Mouse (Mus musculus) hindbrain, embryonic 12.5 days (tissue): ENCODE results near the gene Rnf8. TPM values are rescaled to one million over a fixed set of nuclear protein-coding genes. Genes with fewer than 3 reads are reported as not detected.
A peak's percentile ranks its signal among the peaks of the same experiment; 100 is the strongest.
"Not testable (repeated sequence)": the region's sequence is repeated elsewhere in the genome, so short reads cannot be mapped to it uniquely, and the experiment has no call there.

Source experiments
- ATAC-seq: fragments of 200-750 bp; cut with Nextera tagmentation; 2 replicates; pipeline ENCODE4 v1.8.0; 2017; ENCODE audit warnings: moderate TSS enrichment; ENCODE audit not compliant: low FRiP score
- H3K27ac ChIP-seq: fragments of 300-500 bp; sonication (generic); 2 replicates; pipeline ENCODE4 v1.5.1; 2016; ENCODE audit warnings: mild to moderate bottlenecking
- H3K27me3 ChIP-seq: fragments of 300-500 bp; sonication (generic); 2 replicates; pipeline ENCODE4 v1.6.1; 2016; ENCODE audit warnings: mild to moderate bottlenecking
- H3K36me3 ChIP-seq: fragments of 300-500 bp; sonication (generic); 2 replicates; pipeline ENCODE4 v1.6.1; 2016; ENCODE audit warnings: mild to moderate bottlenecking
- H3K4me1 ChIP-seq: fragments of 300-500 bp; sonication (generic); 2 replicates; pipeline ENCODE4 v1.6.1; 2016
- H3K4me2 ChIP-seq: fragments of 300-500 bp; sonication (generic); replicated peaks from 2 replicates; pipeline ENCODE4 v1.6.1; 2016; ENCODE audit warnings: mild to moderate bottlenecking
- H3K4me3 ChIP-seq: fragments of 300-500 bp; sonication (generic); 2 replicates; pipeline ENCODE4 v1.5.1; 2016; ENCODE audit warnings: mild to moderate bottlenecking
- H3K9ac ChIP-seq: fragments of 300-500 bp; sonication (generic); 2 replicates; pipeline ENCODE4 v1.6.1; 2016; ENCODE audit warnings: mild to moderate bottlenecking, moderate library complexity
- H3K9me3 ChIP-seq: fragments of 300-500 bp; sonication (generic); replicated peaks from 2 replicates; pipeline ENCODE4 v1.6.1; 2016; ENCODE audit warnings: mild to moderate bottlenecking
- WGBS: fragments of 180-500 bp; shearing (Covaris S2); methylation state at CpG from one replicate; pipeline ENCODE4 v1.1.7; 2016; 5-methylcytosine and 5-hydroxymethylcytosine counted together
- polyA plus RNA-seq: library from polyadenylated mRNA; unstranded; fragments of >200 nt; fragmentation: Nextera tagmentation; extraction: Ambion mirVana; gene quantifications from 2 replicates; pipeline ENCODE4 v1.2.1, GENCODE M21; 2016

The Rnf8 gene
- polyA plus RNA-seq, 1 experiment from 2014 or later: 100 TPM

DNA sequence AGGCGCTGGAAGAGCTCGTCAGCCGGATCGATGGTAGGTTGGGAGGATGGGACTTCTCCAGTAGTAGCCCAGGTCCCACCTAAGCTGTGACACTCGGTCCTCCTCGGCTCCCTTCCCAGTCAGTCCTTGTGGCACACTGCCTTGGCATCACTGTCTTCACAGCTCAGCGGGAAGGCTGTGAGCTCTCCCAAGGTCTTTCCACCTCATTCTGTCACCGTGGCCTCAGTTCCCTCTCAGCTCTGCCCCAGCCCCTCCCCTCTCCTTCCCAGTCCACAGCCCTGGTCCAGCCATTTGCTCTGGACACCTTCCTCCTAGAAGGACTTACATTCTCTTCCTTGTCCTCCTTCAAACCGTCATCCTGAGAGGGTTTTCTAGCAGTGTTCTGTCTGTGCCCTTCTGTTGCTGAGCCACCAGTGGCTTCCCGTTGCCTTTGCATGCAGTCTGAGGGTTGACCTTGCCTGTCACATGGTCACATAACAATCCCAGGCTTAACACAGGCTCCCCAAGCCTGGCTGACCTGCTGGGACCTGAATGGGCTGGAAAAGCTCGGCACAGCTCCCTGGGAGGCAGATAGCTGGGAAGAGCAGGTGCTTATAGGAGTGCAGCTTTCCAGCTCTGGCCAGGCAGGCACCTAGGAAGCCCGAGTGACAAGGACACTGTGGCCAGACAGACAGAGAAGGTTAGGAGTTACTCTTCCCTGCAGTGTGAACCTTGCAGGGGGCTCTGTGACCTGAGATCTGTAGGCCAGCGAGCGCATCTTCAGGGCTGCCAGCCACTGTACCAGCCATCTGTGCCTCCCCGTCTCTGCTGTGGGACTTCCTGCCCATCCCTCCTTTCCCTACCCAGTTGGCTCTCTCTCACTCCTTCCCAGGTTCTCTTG is 18.5 kb upstream of the Rnf8 start:
- Histone ChIP-seq H3K27ac (peak overlapping the region; percentile 12; the same call in 1 of the 2 replicates), H3K4me3 (no peak overlapping the region), H3K4me1 (peaks cover 18% of the 10 kb centered on the region), H3K9me3 (no peaks in the 10 kb centered on the region), H3K27me3 (no peaks in the 10 kb centered on the region), H3K4me2 (no peak overlapping the region), H3K36me3 (peaks cover 60% of the 10 kb centered on the region), H3K9ac (0 out of 2 replicates have a peak overlapping the region, but pooled peaks have one; percentile 10)
- 77% methylated on average over 15 of the region's 15 CpGs for WGBS
- peak; percentile 4; the same call in 1 of the 2 replicates for ATAC-seq

- 64% methylated on average over 13 of the region's 13 CpGs for WGBS
- peak; percentile 46; the same call in 1 of the 2 replicates for ATAC-seq
- Histone ChIP-seq H3K9me3 (no peaks in the 10 kb centered on the region), H3K27me3 (no peaks in the 10 kb centered on the region), H3K4me2 (no peak overlapping the region), H3K4me1 (peaks cover 18% of the 10 kb centered on the region), H3K9ac (0 out of 2 replicates have a peak overlapping the region, but pooled peaks have one; percentile 10), H3K4me3 (no peak overlapping the region), H3K27ac (0 out of 2 replicates have a peak overlapping the region, but pooled peaks have one; percentile 12), H3K36me3 (peaks cover 62% of the 10 kb centered on the region)
Measured at GRCm38 (mm10) chr17:29596771-29597132, 17.8 kb upstream of the Rnf8 start.

DNA sequence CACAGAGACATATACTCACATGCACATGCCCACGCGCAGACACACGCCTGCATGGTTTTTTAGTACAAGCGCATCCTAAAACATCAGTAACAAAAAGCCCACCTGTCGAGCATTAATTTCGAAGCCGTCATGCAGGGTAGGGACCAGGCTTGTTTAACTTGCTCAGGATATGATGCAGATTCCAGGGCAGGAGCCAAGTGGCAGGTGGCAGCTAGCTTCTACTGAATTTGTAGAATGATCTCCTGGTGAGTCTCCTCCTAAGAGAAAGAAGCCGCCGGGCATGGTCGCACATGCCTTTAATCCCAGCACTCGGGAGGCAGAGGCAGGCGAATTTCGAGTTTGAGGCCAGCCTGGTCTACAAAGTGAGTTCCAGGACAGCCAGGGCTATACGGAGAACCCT is 15.5 kb upstream of the Rnf8 start:
- no peak overlapping the region for H3K4me3 ChIP-seq
- H3K9me3 ChIP-seq: no peaks in the 10 kb centered on the region
- H3K4me1 ChIP-seq: peaks cover 18% of the 10 kb centered on the region
- H3K27me3 ChIP-seq: no peaks in the 10 kb centered on the region
- no peak for ATAC-seq
- H3K36me3 ChIP-seq: peaks cover 75% of the 10 kb centered on the region
- no peak overlapping the region for H3K9ac ChIP-seq
- 93% methylated on average over 14 of the region's 14 CpGs for WGBS
- H3K4me2 ChIP-seq: no peak overlapping the region
- H3K27ac ChIP-seq: no peak overlapping the region

DNA sequence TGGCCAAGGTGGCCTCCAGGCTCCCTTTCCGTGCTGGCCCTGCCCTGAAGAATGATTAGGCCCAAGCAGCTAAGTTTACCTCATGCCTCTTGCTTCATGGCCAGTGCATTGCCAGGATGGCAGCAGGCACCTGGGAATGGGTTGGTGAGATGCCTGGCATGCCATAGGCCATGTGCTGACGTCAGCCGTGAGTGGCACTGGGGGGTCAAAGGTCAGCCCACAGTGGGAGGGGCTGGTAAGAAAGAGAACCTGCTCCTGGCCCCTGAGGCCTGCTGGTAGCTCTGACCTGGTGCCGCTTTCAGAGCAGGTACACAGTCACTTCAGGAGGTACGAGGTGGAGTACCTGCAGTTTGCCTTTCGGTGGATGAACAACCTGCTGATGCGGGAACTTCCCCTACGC is 15.1 kb upstream of the Rnf8 start:
- Histone ChIP-seq H3K4me2 (no peak overlapping the region), H3K4me1 (peaks cover 18% of the 10 kb centered on the region), H3K9ac (no peak overlapping the region), H3K27me3 (no peaks in the 10 kb centered on the region), H3K36me3 (peaks cover 73% of the 10 kb centered on the region), H3K4me3 (no peak overlapping the region), H3K9me3 (no peaks in the 10 kb centered on the region), H3K27ac (no peak overlapping the region)
- 89% methylated on average over 8 of the region's 8 CpGs for WGBS
- ATAC-seq: no peak

- 90% methylated on average over 4 of the region's 4 CpGs for WGBS
- H3K4me1 ChIP-seq: peaks cover 13% of the 10 kb centered on the region
- no peak overlapping the region for H3K4me3 ChIP-seq
- no peak for ATAC-seq
- H3K27ac ChIP-seq: no peak overlapping the region
- no peaks in the 10 kb centered on the region for H3K9me3 ChIP-seq
- H3K9ac ChIP-seq: no peak overlapping the region
- no peaks in the 10 kb centered on the region for H3K27me3 ChIP-seq
- peaks cover 66% of the 10 kb centered on the region for H3K36me3 ChIP-seq
- H3K4me2 ChIP-seq: no peak overlapping the region
Measured at GRCm38 (mm10) chr17:29601391-29601790, 13.2 kb upstream of the Rnf8 start.

DNA sequence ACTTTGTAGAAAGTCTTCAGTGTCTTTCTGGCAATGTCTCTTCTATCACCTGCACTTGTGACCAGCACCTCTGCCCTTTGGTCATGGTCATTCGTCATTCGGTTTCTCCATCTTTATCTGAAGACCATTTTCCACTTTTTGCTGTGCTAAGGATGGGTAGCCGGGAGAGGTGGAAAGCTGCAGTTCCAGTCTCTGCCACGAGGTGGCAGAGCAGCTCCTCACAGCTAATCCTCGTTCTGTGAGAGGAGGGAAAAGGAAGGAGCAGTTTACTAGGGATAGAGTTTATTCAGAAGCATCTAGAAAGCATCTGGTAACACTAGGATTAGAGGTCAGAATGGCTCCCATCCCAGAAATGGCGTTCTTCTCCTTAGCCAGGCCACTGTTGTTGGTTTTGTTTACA is 11.3 kb upstream of the Rnf8 start:
- 27% methylated on average over 6 of the region's 6 CpGs for WGBS
- Histone ChIP-seq H3K36me3 (peaks cover 58% of the 10 kb centered on the region), H3K9me3 (no peaks in the 10 kb centered on the region), H3K27ac (no peak overlapping the region), H3K27me3 (no peaks in the 10 kb centered on the region), H3K4me3 (no peak overlapping the region), H3K4me2 (no peak overlapping the region), H3K9ac (no peak overlapping the region), H3K4me1 (no peaks in the 10 kb centered on the region)
- ATAC-seq: no peak

DNA sequence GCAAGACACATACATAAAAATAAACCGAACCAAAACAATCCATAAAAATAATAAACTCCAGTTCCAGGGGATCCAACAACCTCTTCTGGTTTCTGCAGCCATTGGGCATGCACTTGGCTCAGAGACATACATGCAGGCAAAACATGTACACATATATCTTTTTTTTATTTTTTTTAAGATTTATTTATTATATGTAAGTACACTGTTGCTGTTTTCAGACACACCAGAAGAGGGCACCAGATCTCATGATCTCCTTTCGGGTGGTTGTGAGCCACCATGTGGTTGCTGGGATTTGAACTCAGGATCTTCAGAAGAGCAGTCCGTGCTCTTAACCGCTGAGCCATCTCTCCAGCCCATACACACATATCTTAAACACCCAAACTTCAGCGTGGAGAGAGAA is 1.1 kb upstream of the Rnf8 start:
- 90% methylated on average over 5 of the region's 5 CpGs for WGBS
- H3K4me3 ChIP-seq, H3K4me2 ChIP-seq, H3K27me3 ChIP-seq, H3K9ac ChIP-seq, H3K9me3 ChIP-seq, H3K27ac ChIP-seq, H3K36me3 ChIP-seq, ATAC-seq: not testable (repeated sequence)
- H3K4me1 ChIP-seq: peaks cover 32% of the 10 kb centered on the region

DNA sequence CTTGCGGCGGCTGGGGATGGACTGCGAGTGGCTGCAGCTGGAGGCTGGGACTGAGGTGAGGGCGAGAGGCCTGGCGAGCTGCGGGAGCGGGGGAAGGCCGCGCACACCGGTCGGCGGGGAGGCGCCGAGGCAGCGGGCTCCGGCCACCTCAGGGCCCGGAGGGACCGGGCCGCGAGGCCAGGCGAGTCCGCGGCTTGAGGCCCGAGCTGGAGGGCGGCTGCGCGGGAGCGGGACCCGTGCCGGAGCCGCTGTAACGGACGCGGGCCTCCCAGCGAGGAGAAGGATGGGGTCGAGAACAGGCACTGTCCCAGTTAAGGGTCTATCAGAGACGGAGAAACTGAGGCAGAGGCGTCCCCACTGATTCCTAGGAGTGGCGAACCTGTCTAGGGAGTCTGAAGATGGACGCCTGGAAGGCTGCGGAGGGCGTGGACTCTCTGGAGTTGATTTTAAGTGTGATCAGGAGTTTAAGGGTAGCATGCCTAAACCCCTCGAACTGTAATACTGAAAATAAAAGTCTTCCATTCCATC is 498 bp downstream of the Rnf8 start:
- Histone ChIP-seq H3K9me3 (no peaks in the 10 kb centered on the region), H3K36me3 (peaks cover 17% of the 10 kb centered on the region), H3K4me2 (peak overlapping the region; percentile 68), H3K27me3 (0 out of 2 replicates have a peak, but pooled peaks cover 3% of the 10 kb centered on the region), H3K9ac (peak overlapping the region; percentile 99), H3K27ac (peak overlapping the region; percentile 96), H3K4me1 (peaks cover 32% of the 10 kb centered on the region), H3K4me3 (peak overlapping the region; percentile 98)
- peak; percentile 74 for ATAC-seq
- under 1% methylated on average over 42 of the region's 43 CpGs for WGBS

GRCm38 (mm10) chr17:29615616-29616015 is 1.0 kb downstream of the Rnf8 start:
- peak overlapping the region; percentile 99 for H3K9ac ChIP-seq
- peaks cover 32% of the 10 kb centered on the region for H3K4me1 ChIP-seq
- H3K4me3 ChIP-seq: peak overlapping the region; percentile 98
- H3K27ac ChIP-seq: peak overlapping the region; percentile 96; the same call in 1 of the 2 replicates
- peak overlapping the region; percentile 68 for H3K4me2 ChIP-seq
- peaks cover 18% of the 10 kb centered on the region for H3K36me3 ChIP-seq
- H3K27me3 ChIP-seq: 0 out of 2 replicates have a peak, but pooled peaks cover 3% of the 10 kb centered on the region
- no peaks in the 10 kb centered on the region for H3K9me3 ChIP-seq
- 11% methylated on average over 4 of the region's 4 CpGs for WGBS
- ATAC-seq: no peak

GRCm38 (mm10) chr17:29619231-29619630 is 4.6 kb downstream of the Rnf8 start:
- Histone ChIP-seq H3K4me3 (no peak overlapping the region), H3K36me3 (peaks cover 54% of the 10 kb centered on the region), H3K27ac (no peak overlapping the region), H3K27me3 (no peaks in the 10 kb centered on the region), H3K4me1 (peaks cover 30% of the 10 kb centered on the region), H3K9me3 (no peaks in the 10 kb centered on the region), H3K4me2 (no peak overlapping the region), H3K9ac (no peak overlapping the region)
- no peak for ATAC-seq
- WGBS: 88% methylated on average over 3 of the region's 3 CpGs

DNA sequence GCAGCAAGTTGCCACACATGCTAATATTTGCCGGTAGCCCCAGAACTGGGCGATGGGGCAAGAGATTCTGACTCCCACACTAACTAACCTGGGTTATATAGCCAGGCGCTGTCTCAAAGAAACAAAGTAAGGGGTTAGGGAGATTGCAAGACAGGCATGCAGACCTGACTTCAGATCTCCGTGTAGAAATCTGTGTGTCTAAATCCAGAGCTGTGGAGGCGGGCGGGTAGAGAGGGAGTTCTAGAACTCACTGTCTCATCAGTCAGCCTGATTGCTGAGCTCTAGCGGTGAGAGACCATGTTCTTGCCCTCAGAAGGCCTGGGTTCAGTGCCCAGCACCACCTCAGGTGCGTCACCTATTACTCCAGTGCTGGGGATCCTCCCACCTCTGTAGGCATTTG is 8.9 kb downstream of the Rnf8 start:
- Histone ChIP-seq H3K4me3 (no peak overlapping the region), H3K4me1 (no peaks in the 10 kb centered on the region), H3K4me2 (no peak overlapping the region), H3K27me3 (no peaks in the 10 kb centered on the region), H3K27ac (no peak overlapping the region), H3K36me3 (peaks cover 93% of the 10 kb centered on the region), H3K9ac (no peak overlapping the region), H3K9me3 (no peaks in the 10 kb centered on the region)
- no peak for ATAC-seq
- 95% methylated on average over 8 of the region's 8 CpGs for WGBS

GRCm38 (mm10) chr17:29627285-29627684 is 12.7 kb downstream of the Rnf8 start:
- Histone ChIP-seq H3K9ac (no peak overlapping the region), H3K27me3 (no peaks in the 10 kb centered on the region), H3K4me3 (no peak overlapping the region), H3K4me2 (no peak overlapping the region), H3K27ac (no peak overlapping the region), H3K9me3 (no peaks in the 10 kb centered on the region), H3K4me1 (no peaks in the 10 kb centered on the region), H3K36me3 (peaks cover 95% of the 10 kb centered on the region)
- no peak for ATAC-seq
- WGBS: 90% methylated on average over 9 of the region's 9 CpGs
